Mouse (Mus musculus) stomach, embryonic 14.5 days (tissue): ENCODE measurements around the gene Tbcc. TPM values are rescaled to one million over a fixed set of nuclear protein-coding genes. Genes with fewer than 3 reads are reported as not detected.
A peak's percentile ranks its signal among the peaks of the same experiment; 100 is the strongest.

ENCODE experiments used
- ATAC-seq: fragments of 200-750 bp; cut with Nextera tagmentation; 2 replicates; pipeline ENCODE4 v1.8.0; 2017; ENCODE audit warnings: low read depth, moderate TSS enrichment; ENCODE audit not compliant: insufficient number of reproducible peaks, insufficient read depth, low FRiP score
- H3K27ac ChIP-seq: fragments of 300-500 bp; sonication (generic); 2 replicates; pipeline ENCODE4 v1.5.1; 2014; ENCODE audit warnings: mild to moderate bottlenecking, low read length, moderate library complexity, mixed read lengths
- H3K27me3 ChIP-seq: fragments of 300-500 bp; sonication (generic); 2 replicates; pipeline ENCODE4 v1.6.1; 2014; ENCODE audit warnings: low read length, control low read depth, mixed read lengths; ENCODE audit not compliant: control insufficient read depth, insufficient read depth
- H3K36me3 ChIP-seq: fragments of 300-500 bp; sonication (generic); 2 replicates; pipeline ENCODE4 v1.6.1; 2014; ENCODE audit warnings: mild to moderate bottlenecking, control low read depth, low read length, moderate library complexity, mixed read lengths; ENCODE audit not compliant: control insufficient read depth, insufficient read depth
- H3K4me1 ChIP-seq: fragments of 300-500 bp; sonication (generic); 2 replicates; pipeline ENCODE4 v1.6.1; 2014; ENCODE audit warnings: low read length, control low read depth, mixed read lengths; ENCODE audit not compliant: control insufficient read depth, insufficient read depth
- H3K4me2 ChIP-seq: fragments of 300-500 bp; sonication (generic); replicated peaks from 2 replicates; pipeline ENCODE4 v1.6.1; 2014; ENCODE audit warnings: low read depth, low read length, control low read depth
- H3K4me3 ChIP-seq: fragments of 300-500 bp; sonication (generic); 2 replicates; pipeline ENCODE4 v1.5.1; 2014; ENCODE audit warnings: low read depth, low read length, control low read depth
- H3K9ac ChIP-seq: fragments of 300-500 bp; sonication (generic); replicated peaks from 2 replicates; pipeline ENCODE4 v1.6.1; 2014; ENCODE audit warnings: low read depth, mild to moderate bottlenecking, control low read depth, low read length, moderate library complexity, mixed read lengths
- H3K9me3 ChIP-seq: fragments of 300-500 bp; sonication (generic); 2 replicates; pipeline ENCODE4 v1.6.1; 2016; ENCODE audit warnings: low read depth, low read length, control low read depth; ENCODE audit not compliant: control insufficient read depth
- WGBS: fragments of 180-500 bp; shearing (Covaris S2); extraction: QIAGEN DNeasy Blood & Tissue Kit; methylation state at CpG from one replicate; pipeline ENCODE4 v1.1.7; 2014; 5-methylcytosine and 5-hydroxymethylcytosine counted together
- polyA plus RNA-seq: library from polyadenylated mRNA; unstranded; fragments of >200 nt; fragmentation: Nextera tagmentation; extraction: Ambion mirVana; gene quantifications from 2 replicates; pipeline ENCODE4 v1.2.1, GENCODE M21; 2014

Gene Tbcc
- polyA plus RNA-seq, 1 experiment from 2014 or later: 54.3 TPM

GRCm38 (mm10) chr17:46854096-46854495, 36.4 kb upstream of the Tbcc start:
- Histone ChIP-seq H3K9me3 (no peaks in the 10 kb centered on the region), H3K9ac (no peak overlapping the region), H3K4me2 (no peak overlapping the region), H3K27ac (peak overlapping the region; percentile 59; the same call in 1 of the 2 replicates), H3K36me3 (no peaks in the 10 kb centered on the region), H3K27me3 (no peaks in the 10 kb centered on the region), H3K4me1 (peaks cover 17% of the 10 kb centered on the region), H3K4me3 (no peak overlapping the region)
- ATAC-seq: no peak
- 85% methylated on average over 7 of the region's 7 CpGs for WGBS

GRCm38 (mm10) chr17:46854640-46855110, 35.8 kb upstream of the Tbcc start:
- Histone ChIP-seq H3K9ac (no peak overlapping the region), H3K4me1 (peaks cover 19% of the 10 kb centered on the region), H3K36me3 (no peaks in the 10 kb centered on the region), H3K9me3 (no peaks in the 10 kb centered on the region), H3K27ac (peak overlapping the region; percentile 59; the same call in 1 of the 2 replicates), H3K4me3 (0 out of 2 replicates have a peak overlapping the region, but pooled peaks have one; percentile 96), H3K27me3 (no peaks in the 10 kb centered on the region), H3K4me2 (peak overlapping the region; percentile 61; the same call in 1 of the 2 replicates)
- no peak for ATAC-seq
- 64% methylated on average over 8 of the region's 8 CpGs for WGBS

- ATAC-seq: no peak
- Histone ChIP-seq H3K9me3 (no peaks in the 10 kb centered on the region), H3K4me3 (peak overlapping the region; percentile 96), H3K4me1 (peaks cover 19% of the 10 kb centered on the region), H3K4me2 (peak overlapping the region; percentile 61), H3K27me3 (no peaks in the 10 kb centered on the region), H3K27ac (peak overlapping the region; percentile 100), H3K9ac (peak overlapping the region; percentile 100), H3K36me3 (no peaks in the 10 kb centered on the region)
- 55% methylated on average over 15 of the region's 15 CpGs for WGBS
Measured at GRCm38 (mm10) chr17:46855328-46856106, 35.0 kb upstream of the Tbcc start.

GRCm38 (mm10) chr17:46856107-46856388, 34.4 kb upstream of the Tbcc start:
- Histone ChIP-seq H3K9me3 (no peaks in the 10 kb centered on the region), H3K4me2 (peak overlapping the region; percentile 61), H3K27ac (peak overlapping the region; percentile 100), H3K4me3 (peak overlapping the region; percentile 96), H3K9ac (peak overlapping the region; percentile 100), H3K27me3 (no peaks in the 10 kb centered on the region), H3K4me1 (peaks cover 19% of the 10 kb centered on the region), H3K36me3 (no peaks in the 10 kb centered on the region)
- no peak for ATAC-seq
- 13% methylated on average over 4 of the region's 4 CpGs for WGBS

GRCm38 (mm10) chr17:46856471-46857360, 33.8 kb upstream of the Tbcc start:
- under 1% methylated on average over 87 of the region's 87 CpGs for WGBS
- H3K36me3 ChIP-seq: no peaks in the 10 kb centered on the region
- H3K4me1 ChIP-seq: peaks cover 19% of the 10 kb centered on the region
- H3K9ac ChIP-seq: peak overlapping the region; percentile 100
- H3K4me2 ChIP-seq: peak overlapping the region; percentile 61
- H3K27me3 ChIP-seq: no peaks in the 10 kb centered on the region
- peak overlapping the region; percentile 96 for H3K4me3 ChIP-seq
- 0 out of 2 replicates have a peak, but pooled peaks have one; percentile 11 for ATAC-seq
- peak overlapping the region; percentile 100 for H3K27ac ChIP-seq
- no peaks in the 10 kb centered on the region for H3K9me3 ChIP-seq

GRCm38 (mm10) chr17:46857361-46857902, 33.1 kb upstream of the Tbcc start:
- peak overlapping the region; percentile 48 for H3K4me2 ChIP-seq
- H3K4me1 ChIP-seq: peaks cover 19% of the 10 kb centered on the region
- ATAC-seq: peak; percentile 76
- peak overlapping the region; percentile 100 for H3K9ac ChIP-seq
- under 1% methylated on average over 35 of the region's 52 CpGs for WGBS
- no peaks in the 10 kb centered on the region for H3K9me3 ChIP-seq
- H3K4me3 ChIP-seq: peak overlapping the region; percentile 96
- no peaks in the 10 kb centered on the region for H3K27me3 ChIP-seq
- H3K27ac ChIP-seq: peak overlapping the region; percentile 100
- no peaks in the 10 kb centered on the region for H3K36me3 ChIP-seq

GRCm38 (mm10) chr17:46857903-46858748, 32.4 kb upstream of the Tbcc start, which contains the start of gene Bicral:
Bicral (minus strand) TSS chr17:46858482.
- H3K9ac ChIP-seq: peak within 1 kb of the TSS; percentile 100
- ATAC-seq: peak; percentile 64
- peak within 1 kb of the TSS; percentile 96 for H3K4me3 ChIP-seq
- H3K4me2 ChIP-seq: peak within 1 kb of the TSS; percentile 48
- no peaks in the 10 kb centered on the region for H3K36me3 ChIP-seq
- H3K27ac ChIP-seq: peak within 1 kb of the TSS; percentile 100
- WGBS: under 1% methylated on average over 63 of the region's 65 CpGs
- H3K27me3 ChIP-seq: no peaks in the 10 kb centered on the region
- H3K9me3 ChIP-seq: no peaks in the 10 kb centered on the region
- peaks cover 14% of the 10 kb centered on the region for H3K4me1 ChIP-seq
